Mouse (Mus musculus): Measurements from ENCODE around the gene Serinc1. TPM values are rescaled to one million over a fixed set of nuclear protein-coding genes. Genes with fewer than 3 reads are reported as not detected.

Gene Serinc1
- total RNA-seq, 2 experiments from 2014 or later, result 109 to 115 TPM

- ATAC-seq (replicated peaks; ENCODE audit: low FRiP score, poor library complexity, severe bottlenecking), result no peak
Observed at GRCm38 (mm10) chr10:57486542-57487071, 45.7 kb downstream of the Serinc1 start.

GRCm38 (mm10) chr10:57485908-57486541, 46.3 kb downstream of the Serinc1 start, which contains the start of gene Hsf2:
TSS of gene Hsf2 (plus strand) at chr10:57486385.
- ATAC-seq (replicated peaks; ENCODE audit: low FRiP score, poor library complexity, severe bottlenecking), result peak; percentile 95

GRCm38 (mm10) chr10:57484741-57485140, 47.6 kb downstream of the Serinc1 start:
- ATAC-seq (replicated peaks; ENCODE audit: low FRiP score, poor library complexity, severe bottlenecking), result no peak

GRCm38 (mm10) chr10:57481717-57482116, 50.6 kb downstream of the Serinc1 start:
- ATAC-seq (replicated peaks; ENCODE audit: low FRiP score, poor library complexity, severe bottlenecking), result no peak

- ATAC-seq (replicated peaks; ENCODE audit: low FRiP score, poor library complexity, severe bottlenecking), result no peak
Observed at GRCm38 (mm10) chr10:57477121-57477843, 55.0 kb downstream of the Serinc1 start.

Other genes with a start within 250 kb of the Serinc1 start
- 1.8 TPM in 1 of 2 replicates, not detected in the other for gene Hsf2, start 46.1 kb downstream of the Serinc1 start, total RNA-seq (2015; ENCODE audit: low replicate concordance)
- 1.3 TPM in 1 of 2 replicates, not detected in the other for gene Hsf2, start 46.1 kb downstream of the Serinc1 start, total RNA-seq (2017; ENCODE audit: low replicate concordance)
- gene Pkib, start 99.5 kb upstream of the Serinc1 start, total RNA-seq (2015; ENCODE audit: low replicate concordance), result 11.2 TPM in 1 of 2 replicates, not detected in the other
- gene Pkib, start 99.5 kb upstream of the Serinc1 start, total RNA-seq (2017; ENCODE audit: low replicate concordance), result under 0.01 TPM in 1 of 2 replicates, not detected in the other

Measured in erythroid progenitor cell, adult 5-6 weeks (primary cell).